Mouse (Mus musculus) lung, postnatal 14 days (tissue): ENCODE measurements around the gene Tmem26.
A peak's percentile ranks its signal among the peaks of the same experiment; 100 is the strongest.
"Not testable (repeated sequence)": the region's sequence is repeated elsewhere in the genome, so short reads cannot be mapped to it uniquely, and the experiment has no call there.

Experiments used
- DNase-seq: peaks from one replicate; pipeline ENCODE4 v3.0.0; 2021

Tmem26 gene

GRCm38 (mm10) chr10:68723568-68724360 is at the start of gene Tmem26:
Tmem26 (plus strand) TSS chr10:68723646.
- peak; percentile 41 for DNase-seq

- DNase-seq: no peak
Observed at GRCm38 (mm10) chr10:68678678-68679077, 44.8 kb upstream of the Tmem26 start.

GRCm38 (mm10) chr10:68681233-68681632 is 42.2 kb upstream of the Tmem26 start:
- DNase-seq: no peak

- no peak for DNase-seq
Observed at GRCm38 (mm10) chr10:68685510-68685909, 37.9 kb upstream of the Tmem26 start.

- no peak for DNase-seq
Observed at GRCm38 (mm10) chr10:68691116-68691515, 32.3 kb upstream of the Tmem26 start.

- no peak for DNase-seq
Observed at GRCm38 (mm10) chr10:68692401-68692800, 31.0 kb upstream of the Tmem26 start.

- DNase-seq: no peak
Observed at GRCm38 (mm10) chr10:68695760-68696336, 27.6 kb upstream of the Tmem26 start.

- no peak for DNase-seq
Observed at GRCm38 (mm10) chr10:68704268-68704667, 19.2 kb upstream of the Tmem26 start.

GRCm38 (mm10) chr10:68705471-68706036 is 17.9 kb upstream of the Tmem26 start:
- DNase-seq: no peak

- no peak for DNase-seq
Observed at GRCm38 (mm10) chr10:68707014-68707852, 16.2 kb upstream of the Tmem26 start.

GRCm38 (mm10) chr10:68712926-68713325 is 10.5 kb upstream of the Tmem26 start:
- no peak for DNase-seq

- DNase-seq: no peak
Observed at GRCm38 (mm10) chr10:68714302-68714701, 9.1 kb upstream of the Tmem26 start.

GRCm38 (mm10) chr10:68715396-68715795 is 8.1 kb upstream of the Tmem26 start:
- no peak for DNase-seq

- no peak for DNase-seq
Observed at GRCm38 (mm10) chr10:68718375-68718774, 5.1 kb upstream of the Tmem26 start.

GRCm38 (mm10) chr10:68720887-68721400 is 2.5 kb upstream of the Tmem26 start:
- peak; percentile 33 for DNase-seq

- no peak for DNase-seq
Observed at GRCm38 (mm10) chr10:68723015-68723414, 431 bp upstream of the Tmem26 start.

GRCm38 (mm10) chr10:68724361-68724720 is 895 bp downstream of the Tmem26 start:
- peak; percentile 36 for DNase-seq

GRCm38 (mm10) chr10:68727464-68727863 is 4.0 kb downstream of the Tmem26 start:
- no peak for DNase-seq

- DNase-seq: no peak
Observed at GRCm38 (mm10) chr10:68735621-68736020, 12.2 kb downstream of the Tmem26 start.

- no peak for DNase-seq
Observed at GRCm38 (mm10) chr10:68737391-68737790, 13.9 kb downstream of the Tmem26 start.

- DNase-seq: not testable (repeated sequence)
Observed at GRCm38 (mm10) chr10:68738981-68739380, 15.5 kb downstream of the Tmem26 start.

- no peak for DNase-seq
Observed at GRCm38 (mm10) chr10:68740251-68740650, 16.8 kb downstream of the Tmem26 start.

GRCm38 (mm10) chr10:68750921-68751320 is 27.5 kb downstream of the Tmem26 start:
- no peak for DNase-seq
